Mouse (Mus musculus) lung, embryonic 15.5 days (tissue): Measurements from ENCODE around the gene Fkbp14. TPM values are rescaled to one million over a fixed set of nuclear protein-coding genes. Genes with fewer than 3 reads are reported as not detected.

Source experiments
- ATAC-seq: fragments of 200-750 bp; cut with Nextera tagmentation; 2 replicates; pipeline ENCODE4 v1.8.0; 2017; ENCODE audit warnings: moderate number of reproducible peaks, borderline replicate concordance; ENCODE audit not compliant: low FRiP score, low TSS enrichment; ENCODE audit errors: extremely low read depth
- H3K27ac ChIP-seq: fragments of 300-500 bp; sonication (generic); 2 replicates; pipeline ENCODE4 v1.5.1; 2015; ENCODE audit warnings: moderate library complexity, mild to moderate bottlenecking, inconsistent platforms
- H3K27me3 ChIP-seq: fragments of 300-500 bp; sonication (generic); 2 replicates; pipeline ENCODE4 v1.6.1; 2015; ENCODE audit warnings: inconsistent platforms
- H3K36me3 ChIP-seq: fragments of 300-500 bp; sonication (generic); 2 replicates; pipeline ENCODE4 v1.6.1; 2015; ENCODE audit warnings: inconsistent platforms
- H3K4me1 ChIP-seq: fragments of 300-500 bp; sonication (generic); 2 replicates; pipeline ENCODE4 v1.6.1; 2015; ENCODE audit warnings: inconsistent platforms
- H3K4me2 ChIP-seq: fragments of 300-500 bp; sonication (generic); 2 replicates; pipeline ENCODE4 v1.6.1; 2015; ENCODE audit warnings: inconsistent platforms, mild to moderate bottlenecking, moderate library complexity
- H3K4me3 ChIP-seq: fragments of 300-500 bp; sonication (generic); 2 replicates; pipeline ENCODE4 v1.5.1; 2015; ENCODE audit warnings: mild to moderate bottlenecking, inconsistent platforms
- H3K9ac ChIP-seq: fragments of 300-500 bp; sonication (generic); 2 replicates; pipeline ENCODE4 v1.6.1; 2015; ENCODE audit warnings: inconsistent platforms
- H3K9me3 ChIP-seq: fragments of 300-500 bp; sonication (generic); 2 replicates; pipeline ENCODE4 v1.6.1; 2016; ENCODE audit warnings: inconsistent platforms
- WGBS: fragments of 180-500 bp; shearing (Covaris S2); methylation state at CpG from one replicate; pipeline ENCODE4 v1.1.7; 2015; 5-methylcytosine and 5-hydroxymethylcytosine counted together
- polyA plus RNA-seq: library from polyadenylated mRNA; unstranded; fragments of >200 nt; fragmentation: Nextera tagmentation; extraction: Ambion mirVana; gene quantifications from 2 replicates; pipeline ENCODE4 v1.2.1, GENCODE M21; 2015

Gene Fkbp14
- polyA plus RNA-seq, 1 experiment from 2014 or later: 27.6 TPM

DNA sequence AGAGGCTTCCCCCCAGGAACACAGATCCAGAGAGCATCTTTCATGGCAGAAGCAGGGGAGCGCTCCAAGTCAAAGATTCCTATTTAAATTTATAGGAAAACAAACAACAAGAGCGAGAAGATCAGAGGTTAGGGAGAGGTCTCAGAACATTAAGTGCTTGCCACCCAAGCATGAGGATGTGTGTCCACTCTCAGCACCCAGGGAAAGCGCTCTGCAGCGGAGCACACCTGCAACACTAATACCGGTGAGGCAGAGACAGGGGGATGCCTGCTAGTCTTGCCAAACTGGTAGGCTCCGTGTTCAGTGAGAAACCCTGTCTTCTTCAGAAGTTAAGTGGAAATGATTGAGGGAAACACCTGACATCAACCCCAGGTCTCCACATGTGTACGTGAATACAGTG, 57.7 kb downstream of the Fkbp14 start:
- H3K9me3 ChIP-seq: no peaks in the 10 kb centered on the region
- no peak overlapping the region for H3K4me3 ChIP-seq
- H3K4me2 ChIP-seq: no peak overlapping the region
- ATAC-seq: no peak
- H3K4me1 ChIP-seq: peaks cover 4% of the 10 kb centered on the region; the same call in 1 of the 2 replicates
- 74% methylated on average over 7 of the region's 7 CpGs for WGBS
- no peak overlapping the region for H3K27ac ChIP-seq
- no peaks in the 10 kb centered on the region for H3K36me3 ChIP-seq
- H3K9ac ChIP-seq: no peak overlapping the region
- H3K27me3 ChIP-seq: no peaks in the 10 kb centered on the region

- no peak overlapping the region for H3K27ac ChIP-seq
- H3K4me2 ChIP-seq: no peak overlapping the region
- no peak for ATAC-seq
- no peaks in the 10 kb centered on the region for H3K9me3 ChIP-seq
- H3K4me3 ChIP-seq: no peak overlapping the region
- H3K27me3 ChIP-seq: no peaks in the 10 kb centered on the region
- WGBS: 32% methylated on average over 3 of the region's 3 CpGs
- no peak overlapping the region for H3K9ac ChIP-seq
- H3K36me3 ChIP-seq: no peaks in the 10 kb centered on the region
- peaks cover 4% of the 10 kb centered on the region; the same call in 1 of the 2 replicates for H3K4me1 ChIP-seq
Observed at GRCm38 (mm10) chr6:54538773-54539173, 58.3 kb downstream of the Fkbp14 start.

DNA sequence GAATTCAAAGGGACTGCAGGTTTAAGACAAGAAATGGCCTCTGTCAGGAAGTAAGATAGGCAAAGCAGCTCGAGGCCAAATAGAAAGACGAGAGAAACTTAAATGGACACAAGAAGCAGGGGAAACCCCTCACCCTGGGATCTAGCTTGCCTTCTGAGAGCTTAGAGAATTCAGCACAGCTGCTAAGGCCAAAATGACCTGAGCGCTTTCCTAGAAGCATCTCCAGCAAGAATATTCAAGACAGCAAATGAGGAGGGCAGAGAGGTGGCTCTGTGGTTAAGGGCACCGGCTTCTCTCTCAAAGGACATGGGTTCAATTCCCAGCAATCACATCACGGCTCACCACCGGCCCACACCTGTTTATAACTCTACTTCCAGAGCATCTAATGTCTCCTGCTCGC, 60.1 kb downstream of the Fkbp14 start:
- Histone ChIP-seq H3K9me3 (no peaks in the 10 kb centered on the region), H3K27me3 (no peaks in the 10 kb centered on the region), H3K27ac (no peak overlapping the region), H3K36me3 (no peaks in the 10 kb centered on the region), H3K4me2 (no peak overlapping the region), H3K4me3 (no peak overlapping the region), H3K9ac (no peak overlapping the region), H3K4me1 (peaks cover 4% of the 10 kb centered on the region; the same call in 1 of the 2 replicates)
- 69% methylated on average over 7 of the region's 7 CpGs for WGBS
- ATAC-seq: no peak

- Histone ChIP-seq H3K4me1 (peaks cover 4% of the 10 kb centered on the region; the same call in 1 of the 2 replicates), H3K9ac (no peak overlapping the region), H3K36me3 (no peaks in the 10 kb centered on the region), H3K27ac (no peak overlapping the region), H3K4me3 (no peak overlapping the region), H3K9me3 (no peaks in the 10 kb centered on the region), H3K27me3 (no peaks in the 10 kb centered on the region), H3K4me2 (no peak overlapping the region)
- 80% methylated on average over 4 of the region's 4 CpGs for WGBS
- ATAC-seq: no peak
Observed at GRCm38 (mm10) chr6:54535485-54535884, 61.6 kb downstream of the Fkbp14 start.

DNA sequence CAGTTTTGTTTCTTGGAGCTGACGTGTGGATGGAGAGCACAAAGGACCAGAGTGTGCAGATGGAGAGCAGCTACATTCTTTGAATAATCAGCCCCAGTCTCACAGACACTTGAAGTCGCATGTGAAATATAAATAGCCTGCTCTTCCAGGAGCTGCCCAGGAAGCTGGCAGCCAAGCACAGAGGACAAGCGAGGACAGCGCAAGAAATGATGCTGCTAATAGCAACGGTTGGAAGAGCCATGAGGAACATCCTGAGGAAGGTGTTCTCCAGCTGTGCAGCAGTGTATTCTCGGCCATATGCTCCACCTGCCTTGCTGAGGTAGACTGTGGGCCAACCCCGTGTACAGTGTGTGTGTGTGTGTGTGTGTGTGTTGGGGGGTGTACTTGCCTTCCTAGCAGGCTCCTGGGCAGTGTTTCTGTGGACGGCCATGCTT, 66.0 kb downstream of the Fkbp14 start:
- Histone ChIP-seq H3K4me2 (no peak overlapping the region), H3K9me3 (no peaks in the 10 kb centered on the region), H3K27ac (no peak overlapping the region), H3K36me3 (no peaks in the 10 kb centered on the region), H3K4me3 (no peak overlapping the region), H3K9ac (no peak overlapping the region), H3K27me3 (no peaks in the 10 kb centered on the region), H3K4me1 (no peaks in the 10 kb centered on the region)
- peak; percentile 39; the same call in 1 of the 2 replicates for ATAC-seq
- WGBS: 33% methylated on average over 8 of the region's 8 CpGs

DNA sequence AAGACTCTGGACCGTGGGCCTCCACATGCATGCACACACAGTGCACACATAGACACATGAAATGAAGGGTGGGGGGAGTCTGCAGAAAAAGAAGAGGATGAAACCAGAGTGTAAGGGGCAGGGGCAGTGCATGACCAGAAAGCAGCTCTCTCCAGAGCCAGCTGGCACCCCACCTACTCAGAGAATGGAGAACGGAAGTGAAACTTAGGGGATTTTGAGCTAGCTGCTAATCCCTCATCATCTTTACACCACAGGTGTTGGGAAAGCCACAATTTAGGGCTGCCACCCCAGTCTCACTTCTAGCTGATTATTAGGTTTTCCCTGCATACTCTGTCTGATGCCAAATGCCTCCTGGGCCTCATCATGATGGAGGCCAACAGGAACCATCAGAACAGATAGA, 66.9 kb downstream of the Fkbp14 start:
- WGBS: 76% methylated on average over 2 of the region's 2 CpGs
- ATAC-seq: no peak
- no peak overlapping the region for H3K27ac ChIP-seq

DNA sequence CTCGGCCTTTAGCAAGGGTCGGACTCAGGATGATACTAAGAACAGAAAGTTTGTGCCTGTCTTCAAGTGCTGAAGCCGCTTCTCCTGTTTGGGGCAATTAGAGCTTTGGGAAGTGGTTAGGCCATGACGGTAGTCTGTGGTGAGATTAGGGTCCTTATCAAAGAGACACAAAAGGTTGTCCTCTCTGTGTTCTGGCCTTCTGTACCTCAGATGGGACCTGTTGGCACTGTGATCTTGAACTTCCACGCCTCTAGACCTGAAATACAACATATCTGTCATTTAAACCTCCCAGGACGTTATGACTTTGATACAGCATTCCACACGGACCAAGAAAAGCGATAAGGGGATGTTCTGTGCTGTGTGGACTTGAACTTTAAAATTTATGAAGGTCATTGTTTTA, 68.4 kb downstream of the Fkbp14 start:
- Histone ChIP-seq H3K4me1 (no peaks in the 10 kb centered on the region), H3K9ac (no peak overlapping the region), H3K4me2 (no peak overlapping the region), H3K36me3 (no peaks in the 10 kb centered on the region), H3K9me3 (no peaks in the 10 kb centered on the region), H3K27me3 (no peaks in the 10 kb centered on the region), H3K27ac (no peak overlapping the region), H3K4me3 (no peak overlapping the region)
- WGBS: 80% methylated on average over 8 of the region's 8 CpGs
- ATAC-seq: no peak

More for the DNA sequence above, 66.9 kb downstream of the Fkbp14 start:
- H3K4me1 ChIP-seq: no peaks in the 10 kb centered on the region
- H3K9me3 ChIP-seq: no peaks in the 10 kb centered on the region
- no peak overlapping the region for H3K4me2 ChIP-seq
- H3K27me3 ChIP-seq: no peaks in the 10 kb centered on the region
- H3K9ac ChIP-seq: no peak overlapping the region
- no peaks in the 10 kb centered on the region for H3K36me3 ChIP-seq
- H3K4me3 ChIP-seq: no peak overlapping the region

Other genes starting within 250 kb of the Fkbp14 start
- 1.2 and 1.5 TPM in 2 replicates for gene Wipf3, start 167.7 kb downstream of the Fkbp14 start, polyA plus RNA-seq
- 1.5 and 2.8 TPM in 2 replicates for gene Scrn1, start 30.8 kb downstream of the Fkbp14 start, polyA plus RNA-seq
- 7.0 and 7.7 TPM in 2 replicates for gene Plekha8, start 2.2 kb downstream of the Fkbp14 start, polyA plus RNA-seq
- gene Mturn, start 84.3 kb upstream of the Fkbp14 start, polyA plus RNA-seq: 4.2 and 4.3 TPM in 2 replicates
- 3.4 and 3.6 TPM in 2 replicates for gene Znrf2, start 219.6 kb upstream of the Fkbp14 start, polyA plus RNA-seq